Mouse (Mus musculus) hindbrain, embryonic 15.5 days (tissue): ENCODE measurements around the gene Gm20521. TPM values are rescaled to one million over a fixed set of nuclear protein-coding genes. Genes with fewer than 3 reads are reported as not detected.
"Not testable (repeated sequence)": the region's sequence is repeated elsewhere in the genome, so short reads cannot be mapped to it uniquely, and the experiment has no call there.

Experiments
- ATAC-seq: fragments of 200-750 bp; cut with Nextera tagmentation; 2 replicates; pipeline ENCODE4 v1.8.0; 2017; ENCODE audit warnings: low read depth, moderate number of reproducible peaks, moderate TSS enrichment; ENCODE audit not compliant: low FRiP score
- H3K27ac ChIP-seq: fragments of 300-500 bp; sonication (generic); replicated peaks from 2 replicates; pipeline ENCODE4 v1.5.1; 2015; ENCODE audit warnings: mild to moderate bottlenecking, inconsistent platforms
- H3K27me3 ChIP-seq: fragments of 300-500 bp; sonication (generic); 2 replicates; pipeline ENCODE4 v1.6.1; 2015; ENCODE audit warnings: control low read depth, inconsistent platforms
- H3K36me3 ChIP-seq: fragments of 300-500 bp; sonication (generic); 2 replicates; pipeline ENCODE4 v1.6.1; 2015; ENCODE audit warnings: control low read depth, inconsistent platforms
- H3K4me1 ChIP-seq: fragments of 300-500 bp; sonication (generic); replicated peaks from 2 replicates; pipeline ENCODE4 v1.6.1; 2015; ENCODE audit warnings: control low read depth, inconsistent platforms
- H3K4me2 ChIP-seq: fragments of 300-500 bp; sonication (generic); 2 replicates; pipeline ENCODE4 v1.6.1; 2015; ENCODE audit warnings: moderate library complexity, mild to moderate bottlenecking, inconsistent platforms
- H3K4me3 ChIP-seq: fragments of 300-500 bp; sonication (generic); 2 replicates; pipeline ENCODE4 v1.5.1; 2015; ENCODE audit warnings: mild to moderate bottlenecking, inconsistent platforms
- H3K9ac ChIP-seq: fragments of 300-500 bp; sonication (generic); 2 replicates; pipeline ENCODE4 v1.6.1; 2015; ENCODE audit warnings: inconsistent platforms
- H3K9me3 ChIP-seq: fragments of 300-500 bp; sonication (generic); 2 replicates; pipeline ENCODE4 v1.6.1; 2016; ENCODE audit warnings: control low read depth, inconsistent platforms
- WGBS: fragments of 180-500 bp; shearing (Covaris S2); methylation state at CpG from one replicate; pipeline ENCODE4 v1.1.7; 2015; 5-methylcytosine and 5-hydroxymethylcytosine counted together
- polyA plus RNA-seq: library from polyadenylated mRNA; unstranded; fragments of >200 nt; fragmentation: Nextera tagmentation; extraction: Ambion mirVana; gene quantifications from 2 replicates; pipeline ENCODE4 v1.2.1, GENCODE M21; 2015

The Gm20521 gene
- polyA plus RNA-seq, 1 experiment from 2014 or later, result not detected

GRCm38 (mm10) chr14:54939434-54940175 lies 56.4 kb downstream of the Gm20521 start:
- WGBS, result 54% methylated on average over 12 of the region's 12 CpGs
- Histone ChIP-seq H3K4me3 (no peak overlapping the region), H3K27me3 (no peaks in the 10 kb centered on the region), H3K4me2 (no peak overlapping the region), H3K4me1 (peaks cover 22% of the 10 kb centered on the region), H3K9ac (no peak overlapping the region), H3K36me3 (no peaks in the 10 kb centered on the region), H3K27ac (no peak overlapping the region), H3K9me3 (no peaks in the 10 kb centered on the region)
- no peak for ATAC-seq

- Histone ChIP-seq H3K4me2 (no peak overlapping the region), H3K4me1 (peaks cover 20% of the 10 kb centered on the region), H3K9me3 (no peaks in the 10 kb centered on the region), H3K36me3 (no peaks in the 10 kb centered on the region), H3K4me3 (no peak overlapping the region), H3K27me3 (no peaks in the 10 kb centered on the region), H3K9ac (no peak overlapping the region), H3K27ac (no peak overlapping the region)
- no peak for ATAC-seq
- 88% methylated on average over 3 of the region's 3 CpGs for WGBS
These were observed 56.9 kb downstream of the Gm20521 start for GRCm38 (mm10) chr14:54940176-54940530.

GRCm38 (mm10) chr14:54941024-54941978 lies 58.1 kb downstream of the Gm20521 start:
- WGBS, result 61% methylated on average over 13 of the region's 13 CpGs
- no peak overlapping the region for H3K27ac ChIP-seq
- H3K9me3 ChIP-seq, result no peaks in the 10 kb centered on the region
- H3K27me3 ChIP-seq, result no peaks in the 10 kb centered on the region
- H3K4me3 ChIP-seq, result no peak overlapping the region
- H3K4me1 ChIP-seq, result peaks cover 8% of the 10 kb centered on the region
- no peak overlapping the region for H3K9ac ChIP-seq
- H3K4me2 ChIP-seq, result no peak overlapping the region
- ATAC-seq, result no peak
- no peaks in the 10 kb centered on the region for H3K36me3 ChIP-seq

- Histone ChIP-seq H3K36me3 (no peaks in the 10 kb centered on the region), H3K4me1 (0 out of 2 replicates have a peak, but pooled peaks cover 2% of the 10 kb centered on the region), H3K9me3 (no peaks in the 10 kb centered on the region), H3K9ac (no peak overlapping the region), H3K27me3 (no peaks in the 10 kb centered on the region), H3K27ac (no peak overlapping the region), H3K4me2 (no peak overlapping the region), H3K4me3 (no peak overlapping the region)
- ATAC-seq, result no peak
- WGBS, result 92% methylated on average over 8 of the region's 8 CpGs
These were observed 59.2 kb downstream of the Gm20521 start for GRCm38 (mm10) chr14:54942479-54942878.

- no peak overlapping the region for H3K27ac ChIP-seq
- no peak for ATAC-seq
- H3K36me3 ChIP-seq, result no peaks in the 10 kb centered on the region
- no peaks in the 10 kb centered on the region for H3K4me1 ChIP-seq
- WGBS, result 92% methylated on average over 7 of the region's 7 CpGs
- H3K27me3 ChIP-seq, result no peaks in the 10 kb centered on the region
- no peak overlapping the region for H3K4me2 ChIP-seq
- H3K4me3 ChIP-seq, result no peak overlapping the region
- no peak overlapping the region for H3K9ac ChIP-seq
- H3K9me3 ChIP-seq, result no peaks in the 10 kb centered on the region
These were observed 60.7 kb downstream of the Gm20521 start for GRCm38 (mm10) chr14:54943971-54944370.

GRCm38 (mm10) chr14:54944939-54945338 lies 61.7 kb downstream of the Gm20521 start:
- WGBS, result 77% methylated on average over 2 of the region's 2 CpGs
- Histone ChIP-seq H3K27ac (no peak overlapping the region), H3K9me3 (no peaks in the 10 kb centered on the region), H3K27me3 (no peaks in the 10 kb centered on the region), H3K36me3 (no peaks in the 10 kb centered on the region), H3K9ac (no peak overlapping the region), H3K4me2 (no peak overlapping the region), H3K4me3 (no peak overlapping the region), H3K4me1 (no peaks in the 10 kb centered on the region)
- no peak for ATAC-seq

GRCm38 (mm10) chr14:54945975-54946704 lies 62.9 kb downstream of the Gm20521 start:
- Histone ChIP-seq H3K4me1 (no peaks in the 10 kb centered on the region), H3K4me3 (no peak overlapping the region), H3K27me3 (no peaks in the 10 kb centered on the region), H3K9ac (no peak overlapping the region), H3K9me3 (no peaks in the 10 kb centered on the region), H3K36me3 (no peaks in the 10 kb centered on the region), H3K27ac (no peak overlapping the region), H3K4me2 (no peak overlapping the region)
- ATAC-seq, result no peak
- WGBS, result 85% methylated on average over 19 of the region's 19 CpGs

GRCm38 (mm10) chr14:54947008-54947407 lies 63.8 kb downstream of the Gm20521 start:
- not testable (repeated sequence) for H3K4me3 ChIP-seq

More at GRCm38 (mm10) chr14:54947008-54947407, 63.8 kb downstream of the Gm20521 start:
- H3K36me3 ChIP-seq, H3K27me3 ChIP-seq, H3K9ac ChIP-seq, ATAC-seq, H3K27ac ChIP-seq, H3K4me1 ChIP-seq, H3K4me2 ChIP-seq, H3K9me3 ChIP-seq: not testable (repeated sequence)
- 93% methylated on average over 11 of the region's 11 CpGs for WGBS

Other genes with a start within 250 kb of the Gm20521 start
- not detected in 2 replicates for gene Gm17606, start 242.5 kb upstream of the Gm20521 start, polyA plus RNA-seq
- 12.2 and 12.6 TPM in 2 replicates for gene Cdh24, start 242.1 kb upstream of the Gm20521 start, polyA plus RNA-seq
- gene 1700123O20Rik, start 197.2 kb upstream of the Gm20521 start, polyA plus RNA-seq, result 67.6 and 68.3 TPM in 2 replicates
- 124 and 137 TPM in 2 replicates for gene Acin1, start 196.5 kb upstream of the Gm20521 start, polyA plus RNA-seq
- gene Gm29776, start 184.6 kb upstream of the Gm20521 start, polyA plus RNA-seq, result 0.28 and 0.30 TPM in 2 replicates
- not detected in 2 replicates for gene Cebpe, start 171.3 kb upstream of the Gm20521 start, polyA plus RNA-seq
- gene Slc7a8, start 101.5 kb upstream of the Gm20521 start, polyA plus RNA-seq, result 8.0 and 9.1 TPM in 2 replicates
- not detected in 2 replicates for gene Rnf212b, start 69.3 kb upstream of the Gm20521 start, polyA plus RNA-seq
- gene Homez, start 12.5 kb upstream of the Gm20521 start, polyA plus RNA-seq, result 12.1 and 13.7 TPM in 2 replicates
- 4.1 and 4.8 TPM in 2 replicates for gene Ppp1r3e, start 5.9 kb upstream of the Gm20521 start, polyA plus RNA-seq
- 3.2 and 4.3 TPM in 2 replicates for gene Bcl2l2, start 64 bp upstream of the Gm20521 start, polyA plus RNA-seq
- 161 and 162 TPM in 2 replicates for gene Pabpn1, start 9.1 kb downstream of the Gm20521 start, polyA plus RNA-seq
- gene Slc22a17, start 29.7 kb downstream of the Gm20521 start, polyA plus RNA-seq, result 250 and 277 TPM in 2 replicates
- gene Efs, start 42.7 kb downstream of the Gm20521 start, polyA plus RNA-seq, result 16.3 and 17.2 TPM in 2 replicates
- 0.70 and 0.90 TPM in 2 replicates for gene Il25, start 49.3 kb downstream of the Gm20521 start, polyA plus RNA-seq
- gene Cmtm5, start 52.8 kb downstream of the Gm20521 start, polyA plus RNA-seq, result 12.8 and 14.7 TPM in 2 replicates
- 0.93 and 0.94 TPM in 2 replicates for gene Myh6, start 83.5 kb downstream of the Gm20521 start, polyA plus RNA-seq
- gene Gm17428, start 93.5 kb downstream of the Gm20521 start, polyA plus RNA-seq, result not detected in 2 replicates
- 6.4 and 9.0 TPM in 2 replicates for gene Myh7, start 111.2 kb downstream of the Gm20521 start, polyA plus RNA-seq
- gene Ngdn, start 132.0 kb downstream of the Gm20521 start, polyA plus RNA-seq, result 47.3 and 50.1 TPM in 2 replicates
- gene Zfhx2, start 208.9 kb downstream of the Gm20521 start, polyA plus RNA-seq, result 24.0 and 24.9 TPM in 2 replicates
- 29.4 and 32.6 TPM in 2 replicates for gene Thtpa, start 211.3 kb downstream of the Gm20521 start, polyA plus RNA-seq
- gene Ap1g2, start 223.2 kb downstream of the Gm20521 start, polyA plus RNA-seq, result 7.3 and 7.9 TPM in 2 replicates
- 33.6 and 40.7 TPM in 2 replicates for gene Jph4, start 233.5 kb downstream of the Gm20521 start, polyA plus RNA-seq